Mouse (Mus musculus) spleen, adult 2 months (tissue): ENCODE measurements around the gene B4galt5.
A peak's percentile ranks its signal among the peaks of the same experiment; 100 is the strongest.

ENCODE experiments used
- CTCF ChIP-seq: fragments of 200-500 bp; IDR thresholded peaks from 2 replicates; pipeline ENCODE4 v1.5.1; 2011; ENCODE audit warnings: mild to moderate bottlenecking, inconsistent platforms; ENCODE audit not compliant: insufficient read depth, insufficient read length, insufficient replicate concordance; ENCODE audit errors: extremely low read depth
- POLR2A ChIP-seq: fragments of 200-500 bp; IDR thresholded peaks from 2 replicates; pipeline ENCODE4 v1.6.1; 2011; ENCODE audit warnings: low read depth, low read length, inconsistent platforms

GRCm38 (mm10) chr2:167349283-167349936 lies 427 bp upstream of the B4galt5 start:
- TF ChIP-seq CTCF (no peak), POLR2A (peak; percentile 70)
